Mouse (Mus musculus): ENCODE results near the gene Clec2i. TPM values are rescaled to one million over a fixed set of nuclear protein-coding genes. Genes with fewer than 3 reads are reported as not detected.
"Not testable (repeated sequence)": the region's sequence is repeated elsewhere in the genome, so short reads cannot be mapped to it uniquely, and the experiment has no call there.

The Clec2i gene
- polyA plus RNA-seq (2011; ENCODE audit: insufficient read depth, insufficient read length, low replicate concordance, missing spikeins) = 2.7 and 4.9 TPM in 2 replicates

GRCm38 (mm10) chr6:128887091-128887790 lies at the start of gene Clec2i:
TSS of gene Clec2i (plus strand) at chr6:128887588.
- H3K27ac ChIP-seq (ENCODE audit: control insufficient read depth, insufficient read depth, low read depth, low read length, poor library complexity) = peak within 1 kb of the TSS; percentile 68
- WGBS = 17% methylated on average over 6 of the region's 6 CpGs
- not testable (repeated sequence) for H3K4me1 ChIP-seq (ENCODE audit: control insufficient read depth, insufficient read depth, low read length)
- peak within 1 kb of the TSS; percentile 77 for H3K4me3 ChIP-seq (replicated peaks; ENCODE audit: control insufficient read depth, low read depth, low read length)

GRCm38 (mm10) chr6:128838342-128839265 lies 48.8 kb upstream of the Clec2i start:
- under 1% methylated on average over 49 of the region's 49 CpGs for WGBS
- peak overlapping the region; percentile 86 for H3K4me3 ChIP-seq (replicated peaks; ENCODE audit: control insufficient read depth, low read depth, low read length)
- TF ChIP-seq POLR2A (IDR thresholded peaks at IDR 0.05; ENCODE audit: borderline replicate concordance, control insufficient read depth, low read depth, low read length) = no peak
- TF ChIP-seq CTCF (IDR thresholded peaks at IDR 0.05; ENCODE audit: control insufficient read depth, insufficient read depth, low read length) = no peak
- H3K4me1 ChIP-seq (ENCODE audit: control insufficient read depth, insufficient read depth, low read length) = no peaks in the 10 kb centered on the region; the same call in 1 of the 2 replicates
- peak overlapping the region; percentile 89 for H3K27ac ChIP-seq (ENCODE audit: control insufficient read depth, insufficient read depth, low read depth, low read length, poor library complexity)

DNA sequence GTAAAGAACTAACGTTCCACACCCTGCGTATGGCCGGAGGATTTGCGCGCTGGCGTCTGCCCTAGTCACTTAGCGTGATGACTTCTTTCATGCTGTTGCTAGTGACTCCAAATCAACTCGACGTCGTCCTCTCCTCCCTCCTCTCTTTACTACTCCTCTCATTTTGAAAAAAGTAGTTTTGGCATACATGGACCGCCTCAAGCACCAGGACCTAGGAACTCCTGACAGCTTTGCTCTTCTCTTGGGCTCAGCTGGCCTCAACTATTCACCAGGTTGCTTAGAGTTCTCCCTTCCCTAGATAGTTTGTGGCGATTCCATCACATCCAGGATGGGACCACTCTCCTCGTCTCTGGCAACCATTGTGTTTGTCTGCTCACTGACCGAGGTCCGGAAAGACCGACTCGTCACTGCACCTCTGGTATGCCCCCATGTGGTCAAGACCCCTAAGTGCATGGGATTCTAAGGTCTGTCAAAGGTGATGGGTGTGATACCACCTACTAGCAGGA lies 48.1 kb upstream of the Clec2i start:
- under 1% methylated on average over 17 of the region's 17 CpGs for WGBS
- peak overlapping the region; percentile 64 for H3K27ac ChIP-seq (ENCODE audit: control insufficient read depth, insufficient read depth, low read depth, low read length, poor library complexity)
- no peaks in the 10 kb centered on the region; the same call in 1 of the 2 replicates for H3K4me1 ChIP-seq (ENCODE audit: control insufficient read depth, insufficient read depth, low read length)
- TF ChIP-seq CTCF (IDR thresholded peaks at IDR 0.05; ENCODE audit: control insufficient read depth, insufficient read depth, low read length) = peak; percentile 92
- TF ChIP-seq POLR2A (IDR thresholded peaks at IDR 0.05; ENCODE audit: borderline replicate concordance, control insufficient read depth, low read depth, low read length) = no peak
- peak overlapping the region; percentile 86 for H3K4me3 ChIP-seq (replicated peaks; ENCODE audit: control insufficient read depth, low read depth, low read length)

DNA sequence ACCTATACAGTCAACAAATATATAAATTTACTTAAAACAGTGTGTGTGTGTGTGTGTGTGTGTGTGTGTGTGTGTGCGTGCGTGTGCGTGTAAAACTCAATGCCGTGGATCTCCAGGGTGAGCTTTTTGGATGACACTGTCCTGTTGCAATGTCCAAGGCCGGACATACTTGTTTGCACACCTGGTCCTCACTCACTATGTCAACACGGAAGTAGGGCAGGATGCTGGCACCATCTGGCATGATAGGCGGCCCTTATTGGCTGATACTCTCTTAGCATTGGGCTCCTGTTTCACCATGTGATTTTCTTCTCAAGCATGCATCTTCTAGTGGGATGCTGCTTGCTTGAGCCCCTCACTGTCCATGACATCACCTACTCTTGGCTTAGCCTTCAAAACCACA lies 47.5 kb upstream of the Clec2i start:
- WGBS = 39% methylated on average over 7 of the region's 7 CpGs
- Histone ChIP-seq H3K4me1 (ENCODE audit: control insufficient read depth, insufficient read depth, low read length) (no peaks in the 10 kb centered on the region; the same call in 1 of the 2 replicates), H3K27ac (ENCODE audit: control insufficient read depth, insufficient read depth, low read depth, low read length, poor library complexity) (no peak overlapping the region), H3K4me3 (replicated peaks; ENCODE audit: control insufficient read depth, low read depth, low read length) (peak overlapping the region; percentile 1)
- TF ChIP-seq CTCF (IDR thresholded peaks at IDR 0.05; ENCODE audit: control insufficient read depth, insufficient read depth, low read length) (no peak), POLR2A (IDR thresholded peaks at IDR 0.05; ENCODE audit: borderline replicate concordance, control insufficient read depth, low read depth, low read length) (no peak)

DNA sequence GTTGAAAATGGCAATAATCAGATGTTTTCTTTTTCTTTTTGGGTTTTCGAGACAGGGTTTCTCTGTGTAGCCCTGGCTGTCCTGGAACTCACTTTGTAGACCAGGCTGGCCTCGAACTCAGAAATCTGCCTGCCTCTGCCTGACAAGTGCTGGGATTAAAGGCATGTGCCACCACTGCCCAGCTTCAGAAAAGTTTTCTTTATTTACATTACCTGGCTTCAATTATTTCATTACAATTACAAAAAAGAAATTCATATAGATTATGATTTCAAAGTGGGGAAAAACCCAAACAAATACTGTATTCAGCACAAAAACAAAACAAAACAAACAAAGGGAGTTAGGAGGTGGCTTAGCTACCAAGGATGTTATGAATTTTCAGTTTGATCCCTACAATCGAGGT lies 46.7 kb upstream of the Clec2i start:
- H3K27ac ChIP-seq (ENCODE audit: control insufficient read depth, insufficient read depth, low read depth, low read length, poor library complexity); H3K4me3 ChIP-seq (replicated peaks; ENCODE audit: control insufficient read depth, low read depth, low read length); H3K4me1 ChIP-seq (ENCODE audit: control insufficient read depth, insufficient read depth, low read length): not testable (repeated sequence)
- WGBS = 54% methylated on average over 3 of the region's 3 CpGs

GRCm38 (mm10) chr6:128841327-128842089 lies 45.9 kb upstream of the Clec2i start:
- 40% methylated on average over 4 of the region's 4 CpGs for WGBS
- TF ChIP-seq CTCF (IDR thresholded peaks at IDR 0.05; ENCODE audit: control insufficient read depth, insufficient read depth, low read length) = no peak
- no peak for TF ChIP-seq POLR2A (IDR thresholded peaks at IDR 0.05; ENCODE audit: borderline replicate concordance, control insufficient read depth, low read depth, low read length)
- Histone ChIP-seq H3K27ac (ENCODE audit: control insufficient read depth, insufficient read depth, low read depth, low read length, poor library complexity) (no peak overlapping the region), H3K4me1 (ENCODE audit: control insufficient read depth, insufficient read depth, low read length) (no peaks in the 10 kb centered on the region; the same call in 1 of the 2 replicates), H3K4me3 (replicated peaks; ENCODE audit: control insufficient read depth, low read depth, low read length) (no peak overlapping the region)

- H3K27ac ChIP-seq (ENCODE audit: control insufficient read depth, insufficient read depth, low read depth, low read length, poor library complexity) = peak overlapping the region; percentile 94
- H3K4me1 ChIP-seq (ENCODE audit: control insufficient read depth, insufficient read depth, low read length) = no peaks in the 10 kb centered on the region; the same call in 1 of the 2 replicates
- 1% methylated on average over 20 of the region's 20 CpGs for WGBS
- peak overlapping the region; percentile 81 for H3K4me3 ChIP-seq (replicated peaks; ENCODE audit: control insufficient read depth, low read depth, low read length)
- TF ChIP-seq POLR2A (IDR thresholded peaks at IDR 0.05; ENCODE audit: borderline replicate concordance, control insufficient read depth, low read depth, low read length) (no peak), CTCF (IDR thresholded peaks at IDR 0.05; ENCODE audit: control insufficient read depth, insufficient read depth, low read length) (no peak)
Measured at GRCm38 (mm10) chr6:128842356-128842944, 44.9 kb upstream of the Clec2i start.
